Mouse (Mus musculus) limb, embryonic 10.5 days (tissue): ENCODE measurements around the gene Odf4. TPM values are rescaled to one million over a fixed set of nuclear protein-coding genes. Genes with fewer than 3 reads are reported as not detected.

ENCODE experiments used
- DNase-seq: peaks from one replicate; pipeline ENCODE4 v3.0.0-alpha.2; 2017; ENCODE audit warnings: low spot score
- H3K27ac ChIP-seq: fragments of 300-500 bp; sonication (generic); 2 replicates; pipeline ENCODE4 v1.5.1; 2016; ENCODE audit warnings: mild to moderate bottlenecking
- H3K27me3 ChIP-seq: fragments of 300-500 bp; sonication (generic); 2 replicates; pipeline ENCODE4 v1.6.1; 2016; ENCODE audit warnings: low read depth, mild to moderate bottlenecking; ENCODE audit not compliant: poor library complexity, severe bottlenecking
- H3K36me3 ChIP-seq: fragments of 300-500 bp; sonication (generic); 2 replicates; pipeline ENCODE4 v1.6.1; 2016; ENCODE audit warnings: mild to moderate bottlenecking, moderate library complexity
- H3K4me1 ChIP-seq: fragments of 300-500 bp; sonication (generic); 2 replicates; pipeline ENCODE4 v1.6.1; 2016
- H3K4me3 ChIP-seq: fragments of 300-500 bp; sonication (generic); 2 replicates; pipeline ENCODE4 v1.5.1; 2016; ENCODE audit warnings: mild to moderate bottlenecking, moderate library complexity
- H3K9me3 ChIP-seq: fragments of 300-500 bp; sonication (generic); replicated peaks from 2 replicates; pipeline ENCODE4 v1.6.1; 2016; ENCODE audit warnings: mild to moderate bottlenecking
- WGBS: fragments of 180-500 bp; shearing (Covaris S2); methylation state at CpG from one replicate; pipeline ENCODE4 v1.1.7; 2016; 5-methylcytosine and 5-hydroxymethylcytosine counted together
- polyA plus RNA-seq: library from polyadenylated mRNA; unstranded; fragments of >200 nt; fragmentation: Nextera tagmentation; extraction: Ambion mirVana; gene quantifications from 2 replicates; pipeline ENCODE4 v1.2.1, GENCODE M21; 2016

Gene Odf4
- polyA plus RNA-seq, 1 experiment from 2014 or later, result not detected

DNA sequence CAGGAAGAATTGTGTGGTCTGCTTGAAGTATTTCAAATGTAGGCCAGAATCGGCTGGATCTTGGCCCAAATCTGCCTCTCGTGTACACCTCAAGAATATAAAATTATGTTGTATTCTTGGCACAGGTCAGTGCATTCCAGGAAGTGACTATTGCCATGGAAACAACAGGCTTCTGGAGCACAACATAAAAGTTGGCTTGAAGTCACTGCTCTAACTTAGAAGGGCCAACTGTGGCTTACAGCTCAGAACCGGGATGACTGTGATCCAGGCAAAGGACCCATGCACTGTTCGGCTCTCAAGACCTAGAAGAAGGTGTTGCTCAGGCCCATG, 20.5 kb downstream of the Odf4 start:
- no peak for DNase-seq
- no peaks in the 10 kb centered on the region for H3K9me3 ChIP-seq
- H3K27me3 ChIP-seq, result no peaks in the 10 kb centered on the region
- H3K36me3 ChIP-seq, result peaks cover 53% of the 10 kb centered on the region
- H3K4me1 ChIP-seq, result peaks cover 19% of the 10 kb centered on the region; the same call in 1 of the 2 replicates
- no peak overlapping the region for H3K4me3 ChIP-seq
- H3K27ac ChIP-seq, result no peak overlapping the region
- 92% methylated on average over 4 of the region's 4 CpGs for WGBS

DNA sequence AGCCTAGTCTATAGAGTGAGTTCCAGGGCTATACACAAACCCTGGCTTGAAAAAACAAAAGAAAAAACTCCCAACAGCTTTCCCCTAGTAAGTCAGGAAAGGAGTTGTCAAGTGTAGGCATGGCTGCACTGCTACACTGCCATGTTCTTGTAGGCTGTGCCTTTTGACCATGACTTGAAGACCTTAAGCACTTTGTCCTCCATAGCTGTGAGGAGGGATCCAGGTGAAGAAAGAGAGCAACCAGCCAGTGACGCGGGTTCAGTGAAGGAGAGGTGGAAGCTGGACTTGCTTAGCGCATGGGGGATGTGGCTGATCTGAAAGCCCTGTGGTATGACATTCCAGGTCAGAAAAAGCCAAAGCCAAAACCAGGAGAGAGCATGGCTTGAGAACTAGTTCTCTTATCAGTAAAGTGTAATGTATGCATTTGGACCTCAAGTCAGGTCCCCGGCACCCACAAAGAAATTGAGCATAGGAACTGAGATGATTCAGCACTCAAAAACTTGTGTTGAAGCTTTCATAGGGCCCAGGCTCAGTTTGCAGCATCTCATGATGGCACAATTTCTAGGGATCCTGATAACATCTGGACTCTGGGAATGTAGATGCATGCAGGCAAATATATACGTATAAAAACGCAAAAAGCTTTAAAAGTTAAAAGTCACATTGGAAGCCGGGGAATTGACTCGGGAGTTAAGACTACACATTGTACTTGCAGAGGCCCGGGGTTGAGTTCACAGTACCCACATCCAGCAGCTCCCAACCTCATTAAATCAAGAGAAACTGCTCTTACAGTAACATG, 21.0 kb downstream of the Odf4 start:
- 91% methylated on average over 9 of the region's 9 CpGs for WGBS
- peaks cover 53% of the 10 kb centered on the region for H3K36me3 ChIP-seq
- peaks cover 18% of the 10 kb centered on the region for H3K4me1 ChIP-seq
- H3K27ac ChIP-seq, result no peak overlapping the region
- H3K27me3 ChIP-seq, result no peaks in the 10 kb centered on the region
- no peak overlapping the region for H3K4me3 ChIP-seq
- no peaks in the 10 kb centered on the region for H3K9me3 ChIP-seq
- DNase-seq, result no peak

DNA sequence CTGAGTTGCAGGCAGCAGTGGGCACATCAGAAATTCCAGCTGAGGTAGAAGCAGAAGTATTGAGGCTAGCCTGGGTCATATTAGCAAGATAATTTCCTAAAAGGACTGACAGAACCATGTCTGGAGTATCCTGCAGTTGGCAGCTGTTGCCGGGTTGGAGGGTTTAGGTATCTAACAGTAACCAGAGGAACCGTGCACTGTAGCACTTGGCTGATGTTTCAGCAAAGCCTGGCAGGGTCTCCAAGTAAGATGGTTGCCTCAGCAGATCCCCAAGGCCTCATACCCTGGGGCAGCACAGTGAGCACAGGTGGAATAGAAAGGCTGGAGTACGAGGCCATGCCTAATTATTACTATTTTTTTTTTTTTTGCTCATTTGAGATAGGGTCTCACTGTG, 21.7 kb downstream of the Odf4 start:
- no peak overlapping the region for H3K4me3 ChIP-seq
- H3K4me1 ChIP-seq, result peaks cover 20% of the 10 kb centered on the region
- DNase-seq, result no peak
- peaks cover 53% of the 10 kb centered on the region for H3K36me3 ChIP-seq
- 0 out of 2 replicates have a peak, but pooled peaks cover under 1% of the 10 kb centered on the region for H3K27me3 ChIP-seq
- WGBS, result 89% methylated on average over 3 of the region's 3 CpGs
- H3K27ac ChIP-seq, result no peak overlapping the region
- no peaks in the 10 kb centered on the region for H3K9me3 ChIP-seq

DNA sequence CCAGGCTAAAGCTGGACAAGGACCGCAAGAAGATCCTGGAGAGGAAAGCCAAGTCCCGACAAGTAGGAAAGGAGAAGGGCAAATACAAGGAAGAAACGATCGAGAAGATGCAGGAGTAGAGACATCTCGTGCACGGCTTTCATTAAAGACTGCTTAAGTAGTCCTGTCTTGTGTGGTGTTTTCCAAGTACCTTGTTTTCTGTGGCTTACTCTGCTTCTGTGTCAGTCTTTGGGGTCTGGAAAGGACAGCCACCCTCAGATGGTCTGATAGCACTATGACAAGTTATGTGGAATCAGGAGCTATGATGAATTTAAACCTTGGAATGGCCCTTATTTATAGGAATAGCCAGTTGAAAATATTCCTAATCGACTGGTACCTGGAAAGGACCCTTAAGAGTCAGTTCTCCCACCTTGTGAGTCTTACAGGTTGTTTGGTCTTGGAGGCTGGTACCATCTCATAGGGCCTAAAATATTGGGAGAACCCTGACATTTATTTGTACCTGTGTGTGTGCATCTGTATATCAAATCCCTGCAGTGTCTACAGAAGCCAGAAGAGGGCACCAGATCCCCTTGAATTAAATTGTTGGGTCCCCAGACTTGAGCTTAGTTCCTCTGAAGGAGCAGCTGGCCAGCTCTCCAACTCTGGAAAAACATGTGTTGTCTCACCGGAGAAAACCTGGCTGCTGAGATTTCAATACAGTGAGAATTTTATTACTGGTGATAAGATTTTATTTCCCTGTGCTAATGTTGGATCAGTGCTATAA, 22.3 kb downstream of the Odf4 start:
- no peak overlapping the region for H3K4me3 ChIP-seq
- H3K9me3 ChIP-seq, result no peaks in the 10 kb centered on the region
- 91% methylated on average over 8 of the region's 8 CpGs for WGBS
- peak; percentile 72 for DNase-seq
- no peak overlapping the region for H3K27ac ChIP-seq
- peaks cover 53% of the 10 kb centered on the region for H3K36me3 ChIP-seq
- peaks cover 20% of the 10 kb centered on the region for H3K4me1 ChIP-seq
- H3K27me3 ChIP-seq, result 0 out of 2 replicates have a peak, but pooled peaks cover 6% of the 10 kb centered on the region

DNA sequence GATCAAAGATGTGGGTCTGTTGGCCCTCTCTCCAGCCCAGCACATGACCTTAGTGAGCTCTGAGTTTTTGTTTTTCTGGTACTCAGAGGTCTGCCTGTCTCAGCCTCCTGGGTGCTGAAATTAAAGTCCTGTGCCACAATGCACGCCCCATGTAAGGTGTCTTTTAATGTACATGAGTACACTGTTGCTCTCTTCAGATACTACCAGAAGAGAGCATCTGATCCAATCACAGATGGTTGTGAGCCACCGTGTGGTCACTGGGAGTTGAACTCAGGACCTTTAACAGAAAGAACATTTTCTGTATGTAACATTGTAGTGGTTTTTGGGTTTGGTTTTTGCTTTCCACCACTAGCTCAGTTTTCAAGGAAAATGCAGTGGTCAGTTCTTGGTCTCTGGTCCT, 23.1 kb downstream of the Odf4 start:
- WGBS, result 93% methylated on average over 2 of the region's 2 CpGs
- 0 out of 2 replicates have a peak, but pooled peaks cover 6% of the 10 kb centered on the region for H3K27me3 ChIP-seq
- no peaks in the 10 kb centered on the region for H3K9me3 ChIP-seq
- H3K27ac ChIP-seq, result no peak overlapping the region
- H3K4me1 ChIP-seq, result peaks cover 16% of the 10 kb centered on the region
- H3K4me3 ChIP-seq, result no peak overlapping the region
- DNase-seq, result no peak
- peaks cover 53% of the 10 kb centered on the region for H3K36me3 ChIP-seq

DNA sequence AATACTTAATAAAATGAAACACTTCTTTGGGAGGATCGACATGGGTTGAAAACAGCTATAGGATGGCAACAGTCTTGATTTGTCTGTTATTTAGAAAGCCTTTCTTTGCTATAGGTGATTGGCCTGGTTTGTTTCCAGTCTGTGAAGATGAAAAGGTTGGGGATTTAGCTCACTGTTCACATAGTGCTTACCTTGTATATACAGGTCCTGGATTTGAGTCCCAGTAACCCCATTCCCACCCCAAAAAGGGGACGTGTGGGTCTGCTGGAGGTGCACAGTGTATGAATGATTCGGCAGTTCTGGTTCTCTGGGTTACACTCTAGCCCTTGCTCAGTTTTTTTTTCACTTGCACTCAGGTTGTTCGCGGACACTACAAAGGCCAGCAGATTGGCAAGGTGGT, 24.1 kb downstream of the Odf4 start:
- H3K27ac ChIP-seq, result peak overlapping the region; percentile 99; the same call in 1 of the 2 replicates
- peaks cover 15% of the 10 kb centered on the region for H3K4me1 ChIP-seq
- peak overlapping the region; percentile 96 for H3K4me3 ChIP-seq
- WGBS, result 85% methylated on average over 5 of the region's 5 CpGs
- peaks cover 53% of the 10 kb centered on the region for H3K36me3 ChIP-seq
- no peaks in the 10 kb centered on the region for H3K9me3 ChIP-seq
- DNase-seq, result no peak
- 0 out of 2 replicates have a peak, but pooled peaks cover 6% of the 10 kb centered on the region for H3K27me3 ChIP-seq

DNA sequence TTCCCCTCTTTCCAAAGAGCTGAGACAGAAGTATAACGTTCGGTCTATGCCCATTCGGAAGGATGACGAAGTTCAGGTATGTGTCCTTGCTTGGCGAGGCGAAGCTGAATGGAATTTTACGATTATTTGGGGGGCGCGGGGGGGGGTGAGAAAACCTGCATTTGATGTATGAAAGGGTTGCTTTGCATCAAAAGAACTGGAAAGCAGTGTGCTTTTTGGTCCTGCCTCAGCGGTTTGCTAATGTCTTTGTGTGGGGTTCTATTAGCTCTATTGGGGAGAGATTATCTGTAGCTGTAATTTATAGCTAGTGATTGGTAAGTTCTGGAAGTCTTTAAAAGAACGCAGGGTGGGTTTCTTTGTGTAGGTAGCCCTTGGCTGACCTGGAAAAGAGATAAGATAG, 24.5 kb downstream of the Odf4 start:
- H3K9me3 ChIP-seq, result no peaks in the 10 kb centered on the region
- H3K36me3 ChIP-seq, result peaks cover 51% of the 10 kb centered on the region
- H3K4me3 ChIP-seq, result peak overlapping the region; percentile 96
- no peak for DNase-seq
- 0 out of 2 replicates have a peak, but pooled peaks cover 6% of the 10 kb centered on the region for H3K27me3 ChIP-seq
- peak overlapping the region; percentile 99 for H3K27ac ChIP-seq
- peaks cover 15% of the 10 kb centered on the region for H3K4me1 ChIP-seq
- whole genome bisulfite sequencing, result 5% methylated on average over 11 of the region's 11 CpGs

DNA sequence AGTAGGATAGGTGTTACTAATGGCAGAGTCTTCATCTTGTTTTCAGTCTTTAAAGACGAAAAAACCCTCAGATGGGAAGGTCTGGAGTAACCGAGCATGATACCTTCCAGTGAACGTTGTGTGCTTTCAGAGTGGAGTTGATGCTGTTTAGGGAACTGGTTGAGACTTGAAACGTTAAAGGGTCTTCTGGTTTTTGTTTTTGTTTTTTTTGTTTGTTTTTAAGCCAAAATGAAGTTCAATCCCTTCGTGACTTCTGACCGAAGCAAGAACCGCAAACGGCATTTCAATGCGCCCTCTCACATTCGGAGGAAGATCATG, 24.9 kb downstream of the Odf4 start:
- Histone ChIP-seq H3K27me3 (0 out of 2 replicates have a peak, but pooled peaks cover 6% of the 10 kb centered on the region), H3K4me3 (peak overlapping the region; percentile 96), H3K27ac (peak overlapping the region; percentile 99), H3K4me1 (peaks cover 15% of the 10 kb centered on the region), H3K36me3 (peaks cover 47% of the 10 kb centered on the region), H3K9me3 (no peaks in the 10 kb centered on the region)
- no peak for DNase-seq
- WGBS, result under 1% methylated on average over 10 of the region's 10 CpGs

DNA sequence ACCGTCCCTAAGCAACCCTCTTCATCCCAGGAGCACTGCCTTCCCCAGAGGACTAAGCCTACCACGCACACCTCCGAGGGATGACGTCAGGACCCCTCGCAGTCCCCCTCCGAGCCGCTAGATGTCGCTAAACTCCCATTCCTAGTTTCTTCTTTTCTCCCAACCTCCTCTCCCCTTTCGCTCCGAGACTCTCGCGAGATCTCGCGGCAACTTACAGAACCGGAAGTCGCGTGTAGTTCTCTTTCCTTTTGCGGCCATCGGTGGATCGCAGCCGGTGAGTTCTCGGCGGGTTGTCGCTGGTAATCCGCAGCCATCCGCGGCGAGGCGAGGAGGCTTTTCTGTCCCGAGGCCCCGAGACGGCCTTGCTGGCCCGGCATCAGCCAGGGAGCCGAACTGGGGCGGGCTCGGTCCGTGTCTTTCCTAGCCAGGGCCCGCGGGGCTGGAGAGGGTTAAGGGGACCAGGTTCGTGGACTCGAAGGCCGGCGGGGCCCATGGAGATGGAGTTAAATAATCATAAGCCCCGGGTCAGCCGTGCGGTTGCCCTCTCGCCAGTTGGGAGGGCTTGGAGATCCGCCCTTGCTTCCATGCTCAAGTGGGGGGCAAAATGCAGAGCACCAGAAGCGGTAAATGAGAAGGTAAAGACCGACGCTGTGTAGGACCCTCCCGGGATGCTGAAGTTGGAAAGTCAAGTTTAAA, 25.4 kb downstream of the Odf4 start, which contains the start of gene Rpl26:
Gene Rpl26, plus strand, starts transcription at position 233 of the 696 bp plus-strand sequence.
- H3K4me1 ChIP-seq, result peaks cover 15% of the 10 kb centered on the region
- H3K9me3 ChIP-seq, result no peaks in the 10 kb centered on the region
- DNase-seq, result peak; percentile 99
- 0 out of 2 replicates have a peak, but pooled peaks cover 6% of the 10 kb centered on the region for H3K27me3 ChIP-seq
- peak within 1 kb of the TSS; percentile 96 for H3K4me3 ChIP-seq
- under 1% methylated on average over 52 of the region's 52 CpGs for WGBS
- peak within 1 kb of the TSS; percentile 99 for H3K27ac ChIP-seq
- H3K36me3 ChIP-seq, result peaks cover 42% of the 10 kb centered on the region

DNA sequence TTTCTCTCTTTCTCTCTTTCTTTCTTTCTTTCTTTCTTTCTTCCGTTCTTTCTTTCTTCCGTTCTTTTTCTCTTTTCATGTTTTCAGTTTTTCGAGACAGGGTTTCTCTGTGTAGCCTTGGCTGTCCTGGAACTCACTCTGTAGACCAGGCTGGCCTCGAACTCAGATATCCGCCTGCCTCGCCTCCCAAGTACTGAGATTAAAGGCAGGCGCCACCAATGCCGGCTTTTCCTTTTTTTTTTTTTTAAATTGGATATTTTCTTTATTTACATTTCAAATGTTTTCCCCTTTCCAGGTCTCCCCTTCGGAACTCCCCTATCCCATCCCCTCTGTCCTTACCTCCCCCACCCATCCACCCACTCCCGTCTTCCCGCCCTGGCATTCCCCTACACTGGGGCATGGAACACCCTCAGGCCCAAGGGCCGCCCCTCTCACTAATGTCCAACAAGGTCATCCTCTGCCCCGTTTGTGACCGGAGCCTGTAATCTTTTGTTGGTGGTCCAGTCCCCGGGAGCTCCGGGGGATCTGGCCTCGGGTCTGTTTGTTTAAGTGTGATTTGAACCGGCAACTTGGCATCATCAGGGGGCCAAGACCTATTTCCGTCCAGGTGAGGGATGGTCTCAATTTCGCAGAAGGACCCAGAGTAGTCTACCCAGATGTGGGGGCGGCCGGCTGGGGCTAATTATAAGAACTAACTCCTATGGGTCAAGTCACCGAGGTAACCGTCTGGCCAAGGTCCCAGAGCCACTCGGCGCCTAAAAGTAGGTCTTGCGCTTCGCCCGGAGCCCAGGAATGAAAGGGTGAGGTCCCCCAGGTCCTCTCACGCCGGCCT, 26.1 kb downstream of the Odf4 start:
- H3K27ac ChIP-seq, result peak overlapping the region; percentile 99
- 26% methylated on average over 31 of the region's 31 CpGs for WGBS
- 0 out of 2 replicates have a peak, but pooled peaks cover 6% of the 10 kb centered on the region for H3K27me3 ChIP-seq
- H3K36me3 ChIP-seq, result peaks cover 35% of the 10 kb centered on the region
- no peak for DNase-seq
- peak overlapping the region; percentile 96 for H3K4me3 ChIP-seq
- H3K9me3 ChIP-seq, result no peaks in the 10 kb centered on the region
- peaks cover 15% of the 10 kb centered on the region for H3K4me1 ChIP-seq

DNA sequence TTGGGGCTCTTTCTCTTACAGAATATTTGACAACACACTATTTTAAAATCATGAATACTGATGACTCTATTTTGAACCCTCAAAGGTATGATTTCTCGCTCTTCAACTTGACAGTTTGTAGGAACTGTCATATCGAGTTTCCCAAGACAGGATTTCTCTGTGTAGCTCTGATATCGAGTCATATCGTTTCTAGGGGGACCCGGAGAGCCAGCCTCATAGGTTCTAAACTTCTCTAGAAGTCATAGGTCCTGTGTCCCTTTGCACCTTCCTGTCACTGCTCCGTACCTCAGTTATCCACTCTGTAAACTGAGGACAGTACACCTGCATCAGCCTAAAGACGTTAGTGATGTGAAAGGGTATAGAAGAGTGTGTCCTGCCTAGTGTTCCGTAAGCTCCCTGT, 27.1 kb downstream of the Odf4 start:
- no peak overlapping the region for H3K27ac ChIP-seq
- no peak for DNase-seq
- peaks cover 15% of the 10 kb centered on the region for H3K4me1 ChIP-seq
- H3K4me3 ChIP-seq, result no peak overlapping the region
- 90% methylated on average over 8 of the region's 8 CpGs for WGBS
- H3K27me3 ChIP-seq, result 0 out of 2 replicates have a peak, but pooled peaks cover 6% of the 10 kb centered on the region
- peaks cover 25% of the 10 kb centered on the region for H3K36me3 ChIP-seq
- H3K9me3 ChIP-seq, result no peaks in the 10 kb centered on the region

DNA sequence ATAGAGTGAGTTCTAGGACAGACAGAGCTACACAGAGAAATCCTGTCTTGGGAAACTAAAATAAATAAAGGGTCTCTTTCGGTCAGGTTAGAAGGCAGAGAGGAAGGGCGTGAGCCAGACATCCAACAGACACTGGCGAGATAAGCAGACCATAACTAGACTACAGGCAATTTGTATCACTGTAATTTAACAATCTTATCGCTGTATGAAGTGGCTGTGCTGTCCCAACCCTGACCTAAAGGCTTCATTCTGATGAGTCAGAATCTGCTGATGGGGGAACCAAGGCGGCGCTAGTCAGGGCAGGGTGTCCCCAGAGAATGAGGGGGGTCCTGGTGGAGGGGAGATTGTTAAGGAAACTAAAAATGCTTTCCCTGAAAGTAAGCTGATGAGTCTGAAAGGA, 28.1 kb downstream of the Odf4 start:
- WGBS, result 92% methylated on average over 6 of the region's 6 CpGs
- H3K27me3 ChIP-seq, result 0 out of 2 replicates have a peak, but pooled peaks cover 6% of the 10 kb centered on the region
- no peak overlapping the region for H3K4me3 ChIP-seq
- DNase-seq, result no peak
- no peak overlapping the region for H3K27ac ChIP-seq
- H3K9me3 ChIP-seq, result no peaks in the 10 kb centered on the region
- peaks cover 15% of the 10 kb centered on the region for H3K4me1 ChIP-seq
- H3K36me3 ChIP-seq, result peaks cover 15% of the 10 kb centered on the region
